Mouse (Mus musculus) liver, embryonic 15.5 days (tissue): ENCODE data around the gene Gng5. TPM values are rescaled to one million over a fixed set of nuclear protein-coding genes. Genes with fewer than 3 reads are reported as not detected.

Source experiments
- ATAC-seq: fragments of 200-750 bp; cut with Nextera tagmentation; 2 replicates; pipeline ENCODE4 v1.8.0; 2017; ENCODE audit warnings: moderate number of reproducible peaks, mild to moderate bottlenecking, moderate library complexity; ENCODE audit not compliant: insufficient read depth
- H3K27ac ChIP-seq: fragments of 300-500 bp; sonication (generic); replicated peaks from 2 replicates; pipeline ENCODE4 v1.5.1; 2015; ENCODE audit warnings: mild to moderate bottlenecking, inconsistent platforms
- H3K27me3 ChIP-seq: fragments of 300-500 bp; sonication (generic); 2 replicates; pipeline ENCODE4 v1.6.1; 2015; ENCODE audit warnings: mild to moderate bottlenecking, inconsistent platforms
- H3K36me3 ChIP-seq: fragments of 300-500 bp; sonication (generic); replicated peaks from 2 replicates; pipeline ENCODE4 v1.6.1; 2015; ENCODE audit warnings: moderate library complexity, mild to moderate bottlenecking, inconsistent platforms
- H3K4me1 ChIP-seq: fragments of 300-500 bp; sonication (generic); replicated peaks from 2 replicates; pipeline ENCODE4 v1.6.1; 2015; ENCODE audit warnings: inconsistent platforms
- H3K4me2 ChIP-seq: fragments of 300-500 bp; sonication (generic); 2 replicates; pipeline ENCODE4 v1.6.1; 2015; ENCODE audit warnings: moderate library complexity, mild to moderate bottlenecking, inconsistent platforms
- H3K4me3 ChIP-seq: fragments of 300-500 bp; sonication (generic); replicated peaks from 2 replicates; pipeline ENCODE4 v1.5.1; 2015; ENCODE audit warnings: mild to moderate bottlenecking, inconsistent platforms
- H3K9ac ChIP-seq: fragments of 300-500 bp; sonication (generic); 2 replicates; pipeline ENCODE4 v1.6.1; 2015; ENCODE audit warnings: moderate library complexity, mild to moderate bottlenecking, inconsistent platforms
- H3K9me3 ChIP-seq: fragments of 300-500 bp; sonication (generic); replicated peaks from 2 replicates; pipeline ENCODE4 v1.6.1; 2016; ENCODE audit warnings: inconsistent platforms
- WGBS: fragments of 180-500 bp; shearing (Covaris S2); methylation state at CpG from one replicate; pipeline ENCODE4 v1.1.7; 2015; ENCODE audit warnings: mixed read lengths; ENCODE audit not compliant: insufficient replicate concordance; 5-methylcytosine and 5-hydroxymethylcytosine counted together
- polyA plus RNA-seq: library from polyadenylated mRNA; unstranded; fragments of >200 nt; fragmentation: Nextera tagmentation; extraction: Ambion mirVana; gene quantifications from 2 replicates; pipeline ENCODE4 v1.2.1, GENCODE M21; 2015

Gng5 gene
- 458 and 540 TPM in 2 replicates for polyA plus RNA-seq

DNA sequence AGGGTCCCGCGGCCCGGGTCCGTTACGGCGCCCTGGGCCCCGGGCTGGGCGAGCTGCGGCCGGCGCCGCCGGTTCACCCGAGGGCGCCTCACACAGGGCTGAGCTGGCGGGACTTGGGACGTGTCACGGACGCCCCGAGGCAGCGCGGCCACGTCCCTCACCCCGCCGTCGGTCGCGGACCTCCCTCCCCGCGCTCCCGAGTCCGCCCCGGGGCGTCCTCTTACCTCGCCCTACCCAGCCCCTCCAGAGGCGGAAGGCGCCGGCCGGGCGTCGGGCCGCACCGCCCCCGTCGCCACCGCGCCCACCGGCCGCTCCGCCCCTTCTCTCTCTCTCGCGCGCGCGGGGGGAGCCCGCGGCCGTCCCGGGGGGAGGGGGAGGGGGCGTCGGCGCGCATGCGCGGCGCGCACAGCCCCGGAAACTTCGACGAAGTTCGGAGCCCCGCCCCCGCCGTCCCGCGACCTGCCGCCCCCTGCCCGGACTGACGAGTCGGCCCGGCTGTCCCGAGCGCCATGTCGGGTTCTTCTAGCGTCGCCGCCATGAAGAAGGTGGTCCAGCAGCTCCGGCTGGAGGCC lies at the start of gene Gng5, which contains the start of gene Spata1:
Gng5 (plus strand) TSS at position 377 of the 572 bp plus-strand sequence.
Spata1 (minus strand) TSS at position 323 of the 572 bp plus-strand sequence.
- H3K9ac ChIP-seq: peak within 1 kb of the TSS; percentile 93
- H3K27ac ChIP-seq: peak within 1 kb of the TSS; percentile 97
- H3K4me2 ChIP-seq: peak within 1 kb of the TSS; percentile 81
- no peaks in the 10 kb centered on the region for H3K27me3 ChIP-seq
- WGBS: under 1% methylated on average over 67 of the region's 88 CpGs
- ATAC-seq: peak; percentile 97
- peaks cover 19% of the 10 kb centered on the region for H3K36me3 ChIP-seq
- peak within 1 kb of the TSS; percentile 89 for H3K4me3 ChIP-seq
- no peaks in the 10 kb centered on the region for H3K9me3 ChIP-seq
- H3K4me1 ChIP-seq: peaks cover 35% of the 10 kb centered on the region

DNA sequence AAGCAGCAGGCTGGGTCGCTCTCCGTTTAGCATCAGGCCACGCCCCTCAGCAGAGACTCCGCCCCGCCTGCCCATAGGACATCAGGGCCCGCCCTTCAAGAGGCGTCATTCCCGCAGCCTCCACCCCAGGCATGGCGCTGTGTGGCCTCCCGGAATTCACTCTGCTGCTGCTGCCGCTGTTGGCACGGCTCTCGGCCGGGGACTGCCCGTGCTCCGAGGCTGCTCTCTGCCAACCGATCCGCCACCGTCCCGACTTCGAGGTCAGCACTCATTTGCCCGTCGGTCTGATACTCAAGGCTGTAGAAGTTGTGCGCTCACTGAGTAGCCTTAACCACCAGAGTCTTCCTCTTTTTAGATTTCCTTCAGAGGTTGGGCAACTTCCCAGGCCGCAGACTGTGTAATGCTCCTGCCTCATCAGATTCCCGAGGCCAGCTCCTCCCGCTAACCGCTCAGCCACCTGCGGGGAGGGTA lies 49.2 kb upstream of the Gng5 start:
- H3K27me3 ChIP-seq: no peaks in the 10 kb centered on the region
- H3K9me3 ChIP-seq: no peaks in the 10 kb centered on the region
- peaks cover 31% of the 10 kb centered on the region for H3K4me1 ChIP-seq
- peak overlapping the region; percentile 84 for H3K27ac ChIP-seq
- peak overlapping the region; percentile 90 for H3K4me2 ChIP-seq
- 1% methylated on average over 29 of the region's 29 CpGs for WGBS
- ATAC-seq: peak; percentile 97
- peaks cover 12% of the 10 kb centered on the region for H3K36me3 ChIP-seq
- H3K9ac ChIP-seq: peak overlapping the region; percentile 77
- H3K4me3 ChIP-seq: peak overlapping the region; percentile 67

DNA sequence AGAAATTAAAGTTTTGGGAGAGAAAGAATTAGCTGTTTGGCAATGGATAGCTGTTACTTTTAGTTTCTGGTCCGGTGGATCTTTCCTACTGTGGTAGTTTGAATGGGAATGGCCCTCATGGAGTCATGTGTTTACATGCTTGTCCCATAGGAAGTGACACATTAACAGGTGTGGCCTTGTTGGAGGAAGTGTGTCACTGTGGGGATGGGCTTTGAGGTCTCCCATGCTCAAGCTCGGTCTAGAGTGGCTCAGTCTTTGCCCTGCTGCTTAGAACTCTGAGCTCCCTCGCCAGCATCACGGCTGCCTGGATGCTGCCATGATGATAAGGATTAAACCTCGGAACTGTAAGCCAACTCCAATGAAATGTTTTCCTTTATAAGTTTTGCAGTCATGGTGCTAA lies 48.2 kb upstream of the Gng5 start:
- Histone ChIP-seq H3K9ac (no peak overlapping the region), H3K36me3 (peaks cover 9% of the 10 kb centered on the region), H3K9me3 (no peaks in the 10 kb centered on the region), H3K4me1 (peaks cover 31% of the 10 kb centered on the region), H3K4me3 (no peak overlapping the region), H3K27me3 (no peaks in the 10 kb centered on the region), H3K27ac (no peak overlapping the region), H3K4me2 (peak overlapping the region; percentile 90; the same call in 1 of the 2 replicates)
- no peak for ATAC-seq
- WGBS: 77% methylated on average over 5 of the region's 5 CpGs

DNA sequence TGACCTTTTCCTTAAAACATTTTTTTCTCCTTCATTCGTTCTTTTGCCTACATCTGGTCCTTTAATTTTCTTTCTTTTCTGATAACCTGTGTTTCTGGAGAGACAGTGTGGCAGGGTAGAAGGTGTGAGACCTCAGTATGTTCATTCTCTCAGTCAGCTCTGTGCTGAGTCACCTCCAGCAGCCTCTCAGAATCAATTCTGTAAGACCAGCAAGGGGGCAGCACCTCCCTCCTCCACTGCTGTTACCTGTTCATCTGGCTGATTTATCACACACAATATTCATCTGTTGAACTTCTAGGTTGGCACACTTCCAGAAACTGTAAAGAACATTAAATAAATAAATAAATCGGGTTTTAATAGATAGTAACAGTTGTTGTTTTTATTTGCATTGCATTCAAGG lies 36.7 kb upstream of the Gng5 start:
- no peak for ATAC-seq
- H3K4me3 ChIP-seq: no peak overlapping the region
- H3K27ac ChIP-seq: no peak overlapping the region
- H3K36me3 ChIP-seq: peaks cover 5% of the 10 kb centered on the region; the same call in 1 of the 2 replicates
- no peak overlapping the region for H3K4me2 ChIP-seq
- no peaks in the 10 kb centered on the region for H3K4me1 ChIP-seq
- no peaks in the 10 kb centered on the region for H3K9me3 ChIP-seq
- H3K27me3 ChIP-seq: no peaks in the 10 kb centered on the region
- 52% methylated on average over 2 of the region's 2 CpGs for WGBS
- H3K9ac ChIP-seq: no peak overlapping the region

DNA sequence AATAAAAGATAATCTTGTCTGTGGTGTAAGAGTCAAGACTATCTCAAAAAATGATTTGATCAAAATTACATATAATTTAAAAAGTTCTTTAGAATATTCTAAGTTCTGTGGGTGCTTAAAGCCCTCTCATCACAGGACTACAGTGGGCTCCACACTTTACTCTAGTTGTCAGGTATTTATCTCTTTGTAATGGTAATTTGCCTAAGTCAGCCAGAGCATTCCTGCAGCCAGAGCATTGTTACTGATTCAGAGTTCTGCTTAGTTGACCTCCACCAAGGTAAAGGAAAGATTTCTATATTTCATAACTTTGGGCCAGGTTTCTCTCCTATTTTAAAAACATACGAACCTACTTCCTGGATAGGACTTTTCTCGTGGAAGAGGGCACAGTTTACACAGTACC lies 30.4 kb upstream of the Gng5 start:
- Histone ChIP-seq H3K4me3 (no peak overlapping the region), H3K36me3 (peaks cover 4% of the 10 kb centered on the region; the same call in 1 of the 2 replicates), H3K9ac (no peak overlapping the region), H3K4me2 (no peak overlapping the region), H3K4me1 (no peaks in the 10 kb centered on the region), H3K9me3 (no peaks in the 10 kb centered on the region), H3K27ac (no peak overlapping the region), H3K27me3 (no peaks in the 10 kb centered on the region)
- 55% methylated on average over 2 of the region's 2 CpGs for WGBS
- ATAC-seq: no peak

DNA sequence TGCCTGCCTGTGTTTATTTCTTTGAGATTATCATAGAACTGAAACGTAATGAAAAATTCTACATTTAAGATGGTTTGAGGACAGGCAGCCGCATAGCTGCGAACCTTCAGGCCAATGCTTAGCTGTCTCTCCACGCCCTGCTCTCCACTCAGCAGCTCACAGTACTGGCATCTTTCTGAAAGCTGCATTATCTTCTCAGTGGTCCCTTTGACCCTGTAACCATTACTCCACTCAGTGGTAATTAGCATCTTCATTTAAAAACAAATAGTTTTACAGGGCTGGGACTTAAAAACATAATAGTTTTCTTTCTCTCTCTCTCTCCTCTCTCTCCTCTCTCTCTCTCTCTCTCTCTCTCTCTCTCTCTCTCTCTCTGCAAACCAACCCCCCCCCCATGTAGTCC lies 26.9 kb upstream of the Gng5 start:
- 69% methylated on average over 4 of the region's 4 CpGs for WGBS
- H3K36me3 ChIP-seq: no peaks in the 10 kb centered on the region
- no peaks in the 10 kb centered on the region for H3K27me3 ChIP-seq
- H3K27ac ChIP-seq: no peak overlapping the region
- no peaks in the 10 kb centered on the region for H3K9me3 ChIP-seq
- ATAC-seq: no peak
- H3K4me3 ChIP-seq: no peak overlapping the region
- H3K9ac ChIP-seq: no peak overlapping the region
- no peaks in the 10 kb centered on the region for H3K4me1 ChIP-seq
- H3K4me2 ChIP-seq: no peak overlapping the region

DNA sequence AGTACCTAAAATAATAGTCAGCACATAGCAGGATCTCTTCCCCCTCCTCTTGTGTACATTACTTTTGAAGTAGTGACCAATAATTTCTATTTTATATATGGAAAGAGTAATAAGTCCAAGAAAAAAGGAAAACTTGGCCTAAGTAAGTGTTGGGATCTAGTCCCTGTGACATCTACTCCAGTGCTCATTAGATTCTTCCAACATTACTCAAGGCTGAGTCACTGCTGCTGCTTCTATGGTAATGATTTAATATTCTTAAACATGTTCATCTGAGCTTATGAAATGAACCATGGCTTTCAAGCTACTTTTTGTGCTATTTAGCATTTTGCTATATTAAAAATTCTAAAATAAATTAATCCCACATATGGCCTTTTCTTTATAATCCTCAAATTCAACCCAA lies 25.9 kb upstream of the Gng5 start:
- no peak for ATAC-seq
- no peaks in the 10 kb centered on the region for H3K9me3 ChIP-seq
- no peaks in the 10 kb centered on the region for H3K27me3 ChIP-seq
- no peak overlapping the region for H3K4me3 ChIP-seq
- no peak overlapping the region for H3K9ac ChIP-seq
- H3K4me2 ChIP-seq: no peak overlapping the region
- no peaks in the 10 kb centered on the region for H3K4me1 ChIP-seq
- no peaks in the 10 kb centered on the region for H3K36me3 ChIP-seq
- H3K27ac ChIP-seq: no peak overlapping the region

DNA sequence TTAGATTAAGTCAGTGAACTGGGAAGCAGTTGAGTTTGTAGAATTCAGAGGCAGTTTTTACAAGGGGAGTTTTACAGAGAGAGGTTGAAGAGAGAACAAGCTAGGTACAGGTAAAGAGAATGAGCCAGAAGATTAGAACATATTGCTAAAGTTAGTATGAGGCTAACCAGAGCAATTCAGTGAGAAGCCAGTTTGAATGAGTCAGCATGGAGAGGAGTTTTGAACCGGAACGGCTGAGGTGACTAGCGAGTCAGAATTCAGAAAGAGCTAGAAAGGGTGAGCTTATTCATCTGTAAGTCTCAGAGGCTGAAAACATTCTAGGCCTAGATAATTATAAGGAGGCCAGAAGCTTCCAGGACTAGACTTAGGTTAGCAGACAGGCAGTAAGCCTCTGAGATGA lies 25.2 kb upstream of the Gng5 start:
- Histone ChIP-seq H3K9ac (no peak overlapping the region), H3K4me3 (no peak overlapping the region), H3K27ac (no peak overlapping the region), H3K4me2 (no peak overlapping the region), H3K4me1 (no peaks in the 10 kb centered on the region), H3K27me3 (no peaks in the 10 kb centered on the region), H3K9me3 (no peaks in the 10 kb centered on the region), H3K36me3 (no peaks in the 10 kb centered on the region)
- 81% methylated on average over 3 of the region's 3 CpGs for WGBS
- ATAC-seq: no peak

DNA sequence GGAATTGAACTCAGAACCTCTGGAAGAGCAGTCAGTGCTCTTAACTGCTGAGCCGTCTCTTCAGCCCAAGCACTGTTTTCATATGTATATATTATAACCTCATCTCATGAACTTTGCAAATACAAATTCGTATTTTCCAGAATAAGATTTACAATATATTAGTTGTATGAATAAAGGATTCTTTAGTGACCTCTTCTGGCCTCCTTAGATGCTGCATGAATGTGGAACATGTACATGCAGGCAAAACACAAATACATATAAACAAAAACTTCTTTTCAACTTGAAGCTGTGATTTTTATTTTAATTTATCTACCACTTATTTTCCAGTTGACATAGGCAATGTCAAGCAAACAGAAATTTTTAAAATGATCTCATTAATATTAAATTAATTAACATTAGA lies 17.6 kb upstream of the Gng5 start:
- no peak for ATAC-seq
- Histone ChIP-seq H3K4me1 (no peaks in the 10 kb centered on the region), H3K27me3 (no peaks in the 10 kb centered on the region), H3K9ac (no peak overlapping the region), H3K4me3 (no peak overlapping the region), H3K36me3 (no peaks in the 10 kb centered on the region), H3K9me3 (no peaks in the 10 kb centered on the region), H3K27ac (no peak overlapping the region), H3K4me2 (no peak overlapping the region)
- 60% methylated on average over 2 of the region's 2 CpGs for WGBS

DNA sequence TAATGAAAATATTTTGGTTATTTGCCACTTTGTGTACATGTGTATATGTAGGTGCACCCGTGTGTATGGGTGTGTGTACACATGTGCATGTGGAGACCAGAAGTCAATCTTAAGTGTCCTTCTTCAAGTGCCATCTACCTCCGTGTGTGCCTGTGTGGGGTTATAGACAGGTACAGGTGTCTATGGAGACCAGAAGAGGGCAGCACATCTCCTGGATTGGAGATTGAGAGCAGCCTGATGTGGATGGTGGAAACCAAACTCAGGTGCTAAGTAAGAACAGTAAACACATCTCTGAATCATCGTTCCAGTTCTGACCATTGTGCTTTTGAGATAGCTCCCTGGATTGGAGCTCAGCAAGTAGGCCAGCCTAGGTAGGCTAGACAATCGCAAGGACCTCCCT lies 13.1 kb upstream of the Gng5 start:
- Histone ChIP-seq H3K9me3 (no peaks in the 10 kb centered on the region), H3K27me3 (no peaks in the 10 kb centered on the region), H3K4me2 (no peak overlapping the region), H3K9ac (no peak overlapping the region), H3K27ac (no peak overlapping the region), H3K36me3 (no peaks in the 10 kb centered on the region), H3K4me3 (no peak overlapping the region), H3K4me1 (no peaks in the 10 kb centered on the region)
- no peak for ATAC-seq
- 69% methylated on average over 4 of the region's 4 CpGs for WGBS

DNA sequence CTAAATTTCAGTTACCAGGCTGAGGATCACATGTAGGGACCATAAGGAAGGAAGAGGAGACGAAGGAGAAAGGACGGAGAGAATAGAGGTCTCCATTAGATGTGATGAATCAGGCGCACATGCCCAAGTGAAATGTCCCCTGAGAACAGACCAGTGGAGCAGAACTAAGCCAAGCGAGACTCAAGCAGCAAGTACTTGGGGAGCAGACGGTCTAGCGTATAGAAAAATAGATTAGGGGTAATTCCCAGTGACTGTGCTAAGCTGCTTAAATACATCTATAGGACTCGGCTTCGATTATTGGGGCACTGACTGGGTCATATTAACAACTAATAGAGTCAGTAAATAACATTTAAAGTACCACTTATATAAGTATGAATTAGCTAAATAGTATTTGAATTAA lies 4.7 kb upstream of the Gng5 start:
- Histone ChIP-seq H3K4me3 (no peak overlapping the region), H3K4me1 (peaks cover 5% of the 10 kb centered on the region; the same call in 1 of the 2 replicates), H3K27me3 (no peaks in the 10 kb centered on the region), H3K27ac (no peak overlapping the region), H3K9ac (no peak overlapping the region), H3K36me3 (no peaks in the 10 kb centered on the region), H3K9me3 (no peaks in the 10 kb centered on the region), H3K4me2 (no peak overlapping the region)
- WGBS: 77% methylated on average over 8 of the region's 8 CpGs
- no peak for ATAC-seq

DNA sequence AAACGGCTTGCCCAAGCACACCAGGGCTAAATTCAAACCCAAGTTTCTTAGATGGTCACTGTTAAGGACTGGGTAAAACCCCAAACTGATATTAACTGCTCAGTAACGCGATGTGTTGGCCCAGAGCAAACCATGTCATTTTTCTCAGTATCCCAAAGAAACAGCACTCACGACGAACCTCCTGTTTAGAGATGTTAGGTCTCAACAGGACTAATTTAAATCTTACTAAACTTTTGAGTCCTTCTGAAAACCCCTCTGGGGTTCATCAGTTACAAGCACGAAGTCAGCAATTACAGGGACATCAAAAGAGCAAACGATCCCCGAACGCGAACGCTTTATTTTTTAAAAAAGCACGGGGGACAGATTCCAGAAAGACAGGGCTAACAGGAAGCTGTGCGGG lies 618 bp upstream of the Gng5 start:
- H3K9me3 ChIP-seq: no peaks in the 10 kb centered on the region
- H3K4me3 ChIP-seq: peak overlapping the region; percentile 89
- no peaks in the 10 kb centered on the region for H3K27me3 ChIP-seq
- peak overlapping the region; percentile 81 for H3K4me2 ChIP-seq
- H3K9ac ChIP-seq: peak overlapping the region; percentile 93
- under 1% methylated on average over 13 of the region's 13 CpGs for WGBS
- H3K27ac ChIP-seq: peak overlapping the region; percentile 97
- H3K4me1 ChIP-seq: peaks cover 35% of the 10 kb centered on the region
- no peak for ATAC-seq
- peaks cover 14% of the 10 kb centered on the region for H3K36me3 ChIP-seq
